8 mouse cellular contexts compared by ENCODE assay signal in the genomic region with DNA sequence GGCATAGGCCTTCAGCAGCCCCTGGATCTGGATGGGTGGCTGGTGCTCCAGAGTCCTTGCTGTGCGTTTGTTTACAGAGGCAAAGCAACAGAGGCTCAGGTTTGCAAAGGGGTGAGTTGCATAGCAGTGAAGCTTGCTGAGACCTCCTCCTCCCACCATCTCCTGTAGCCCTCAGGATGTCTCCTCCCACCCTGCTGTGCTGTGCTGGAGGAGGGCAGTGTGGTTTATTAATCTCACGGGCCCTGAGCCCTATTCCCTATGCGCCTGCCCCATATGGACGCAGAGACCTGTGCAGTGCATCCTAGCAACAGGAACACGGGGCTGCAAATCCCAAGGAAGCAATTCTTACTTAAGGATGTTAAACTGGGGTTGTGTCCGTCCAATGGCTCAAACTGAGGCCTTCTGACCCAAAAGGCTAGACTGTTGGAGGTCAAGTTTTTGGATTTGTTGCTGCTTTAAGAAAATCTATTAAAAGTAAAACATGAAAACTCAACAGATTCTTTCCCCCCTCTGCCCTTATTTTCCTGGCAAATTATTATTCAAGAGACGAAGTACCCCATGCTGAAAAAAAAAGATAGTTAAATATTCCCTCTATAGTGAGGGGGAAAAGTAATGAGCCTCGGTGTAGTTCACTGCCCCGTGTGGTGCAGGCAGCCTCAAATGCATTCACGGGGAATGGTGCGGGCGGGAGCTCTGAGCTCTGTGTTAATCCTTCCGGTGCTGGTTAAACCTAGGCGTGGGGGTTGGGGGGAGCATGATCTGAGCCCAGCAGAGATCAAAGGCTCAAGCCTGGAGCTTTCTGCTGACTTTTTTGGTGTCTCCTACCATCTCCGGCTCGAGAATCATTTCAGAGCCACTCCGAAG.
DNase-seq lines count a peak whose midpoint lies in the region; ATAC-seq and TF ChIP-seq lines count a peak whose summit lies in the region.

No protein-coding gene starts in this region.

- H3K36me3 ChIP-seq in kidney, embryonic 14.5 days (ENCODE audit: control insufficient read depth, insufficient read depth, low read length): no peaks in the 10 kb centered on the region
- H3K36me3 ChIP-seq in hindbrain, postnatal 0 days (ENCODE audit: insufficient read depth, low read length): no peaks in the 10 kb centered on the region
- no peaks in the 10 kb centered on the region for H3K36me3 ChIP-seq in lung, postnatal 0 days (ENCODE audit: insufficient read depth, low read length)

- ATAC-seq in kidney, embryonic 14.5 days (ENCODE audit: low FRiP score, low TSS enrichment): peak; percentile 88
- ATAC-seq in hindbrain, postnatal 0 days: peak; percentile 55; the same call in 1 of the 2 replicates
- ATAC-seq in lung, postnatal 0 days: no peak
- ATAC-seq in inflammation-experienced regulatory T-cells, adult 6 months: no peak

- H3K27me3 ChIP-seq in kidney, embryonic 14.5 days (ENCODE audit: control insufficient read depth, insufficient read depth, low read length): no peaks in the 10 kb centered on the region
- H3K27me3 ChIP-seq in hindbrain, postnatal 0 days (ENCODE audit: insufficient read depth, low read length): no peaks in the 10 kb centered on the region
- no peaks in the 10 kb centered on the region for H3K27me3 ChIP-seq in lung, postnatal 0 days (replicated peaks; ENCODE audit: insufficient read depth, low read length)

- TF ChIP-seq EP300 in lung, postnatal 0 days (IDR thresholded peaks at IDR 0.05): no peak

- peaks cover 22% of the 10 kb centered on the region for H3K4me1 ChIP-seq in kidney, embryonic 14.5 days (ENCODE audit: control insufficient read depth, insufficient read depth, low read length)
- H3K4me1 ChIP-seq in hindbrain, postnatal 0 days (ENCODE audit: insufficient read depth, low read length): 0 out of 2 replicates have a peak, but pooled peaks cover 5% of the 10 kb centered on the region
- no peaks in the 10 kb centered on the region for H3K4me1 ChIP-seq in lung, postnatal 0 days (ENCODE audit: insufficient read depth, low read depth, low read length)

- peak overlapping the region; percentile 17; the same call in 1 of the 2 replicates for H3K4me2 ChIP-seq in kidney, embryonic 14.5 days (replicated peaks; ENCODE audit: low read depth, low read length)
- peak overlapping the region; percentile 28; the same call in 1 of the 2 replicates for H3K4me2 ChIP-seq in hindbrain, postnatal 0 days (ENCODE audit: low read depth, low read length)
- no peak overlapping the region for H3K4me2 ChIP-seq in lung, postnatal 0 days (replicated peaks; ENCODE audit: low read depth, low read length)

- no peak for DNase-seq in kidney, adult 11 months
- DNase-seq in embryo, embryonic 11.5 days (ENCODE audit: low read depth, low spot score): peak; percentile 11
- DNase-seq in hindbrain, postnatal 0 days (ENCODE audit: low spot score): peak; percentile 27
- DNase-seq in retina, adult 2 months (ENCODE audit: low read depth, low spot score): peak; percentile 23
- no peak for DNase-seq in lung, postnatal 0 days (ENCODE audit: low spot score)
- DNase-seq in heart, adult 8-10 months (ENCODE audit: low spot score): no peak

- peak overlapping the region; percentile 38; the same call in 1 of the 2 replicates for H3K27ac ChIP-seq in kidney, embryonic 14.5 days (ENCODE audit: low read depth, low read length)
- H3K27ac ChIP-seq in hindbrain, postnatal 0 days: no peak overlapping the region
- no peak overlapping the region for H3K27ac ChIP-seq in lung, postnatal 0 days (ENCODE audit: low read length)

- no peaks in the 10 kb centered on the region for H3K9me3 ChIP-seq in kidney, embryonic 14.5 days (ENCODE audit: control insufficient read depth, low read length)
- H3K9me3 ChIP-seq in hindbrain, postnatal 0 days (ENCODE audit: low read length): no peaks in the 10 kb centered on the region
- H3K9me3 ChIP-seq in lung, postnatal 0 days (ENCODE audit: low read length): no peaks in the 10 kb centered on the region

- 3% methylated on average over 17 of the region's 17 CpGs for WGBS in kidney, embryonic 14.5 days
- WGBS in hindbrain, postnatal 0 days: 9% methylated on average over 17 of the region's 17 CpGs
- whole genome bisulfite sequencing in lung, postnatal 0 days: 3% methylated on average over 17 of the region's 17 CpGs

- no peak overlapping the region for H3K4me3 ChIP-seq in kidney, embryonic 14.5 days (ENCODE audit: low read length)
- H3K4me3 ChIP-seq in hindbrain, postnatal 0 days (ENCODE audit: low read length): no peak overlapping the region
- H3K4me3 ChIP-seq in lung, postnatal 0 days (ENCODE audit: low read depth, low read length): no peak overlapping the region

- no peak for TF ChIP-seq CTCF in hindbrain, postnatal 0 days (IDR thresholded peaks at IDR 0.05; ENCODE audit: low read depth)
- no peak for TF ChIP-seq CTCF in lung, postnatal 0 days (IDR thresholded peaks at IDR 0.05)

- H3K9ac ChIP-seq in kidney, embryonic 14.5 days (ENCODE audit: low read depth, low read length): no peak overlapping the region
- 0 out of 2 replicates have a peak overlapping the region, but pooled peaks have one; percentile 5 for H3K9ac ChIP-seq in hindbrain, postnatal 0 days (replicated peaks; ENCODE audit: low read length)
- H3K9ac ChIP-seq in lung, postnatal 0 days (replicated peaks; ENCODE audit: low read depth): no peak overlapping the region

Comparison
In these comparisons a context has a peak if more than half of its experiments do, and no peak if none do; other contexts are left out.
1. ATAC-seq: peak in kidney, embryonic 14.5 days (single experiment) and hindbrain, postnatal 0 days (single experiment); none in lung, postnatal 0 days (single experiment) and inflammation-experienced regulatory T-cells, adult 6 months (single experiment).
2. DNase-seq: peak in embryo, embryonic 11.5 days (single experiment), hindbrain, postnatal 0 days (single experiment) and retina, adult 2 months (single experiment); none in kidney, adult 11 months (single experiment), lung, postnatal 0 days (single experiment) and heart, adult 8-10 months (single experiment).